Mouse (Mus musculus): ENCODE measurements around the gene Amz2.

GRCm38 (mm10) chr11:109451169-109451568 is 25.4 kb downstream of the Amz2 start:
- no peak for TF ChIP-seq CTCF (IDR thresholded peaks at IDR 0.05; ENCODE audit: low read depth, low read length)
- TF ChIP-seq GATA1 (IDR thresholded peaks at IDR 0.05; ENCODE audit: borderline replicate concordance, low read length), result no peak
